Mouse (Mus musculus) adipocyte (in vitro differentiated cells): ENCODE data around the gene Myt1l.

Experiments
- DNase-seq: peaks from one replicate; pipeline ENCODE4 v3.0.0-alpha.2; 2016; ENCODE audit warnings: low spot score

Gene Myt1l

DNA sequence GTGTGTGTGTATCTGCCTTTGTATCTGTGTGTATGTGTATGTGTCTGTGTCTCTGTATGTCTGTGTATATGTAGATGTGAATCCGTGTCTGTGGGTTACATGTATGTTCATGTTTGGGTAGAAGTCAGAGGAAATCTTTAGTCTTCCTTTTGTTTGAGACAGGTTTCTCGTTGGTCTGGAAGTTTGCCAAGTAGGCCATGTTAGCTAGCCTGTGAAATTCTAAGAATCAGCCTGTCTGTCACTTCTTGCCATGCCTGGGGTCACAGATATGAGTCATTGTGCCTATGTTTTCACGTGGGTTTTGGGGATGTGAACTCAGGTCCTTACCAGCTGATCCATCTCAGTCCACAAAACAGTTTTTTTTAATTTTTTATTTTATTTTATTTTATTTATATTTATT, 128.9 kb downstream of the Myt1l start:
- no peak for DNase-seq

- DNase-seq: no peak
These were observed 129.7 kb downstream of the Myt1l start for GRCm38 (mm10) chr12:29657870-29658269.

- DNase-seq: no peak
These were observed 143.8 kb downstream of the Myt1l start for GRCm38 (mm10) chr12:29671984-29672383.

GRCm38 (mm10) chr12:29675594-29676362, 147.6 kb downstream of the Myt1l start:
- DNase-seq: peak; percentile 4

- no peak for DNase-seq
These were observed 154.2 kb downstream of the Myt1l start for GRCm38 (mm10) chr12:29682384-29682783.

DNA sequence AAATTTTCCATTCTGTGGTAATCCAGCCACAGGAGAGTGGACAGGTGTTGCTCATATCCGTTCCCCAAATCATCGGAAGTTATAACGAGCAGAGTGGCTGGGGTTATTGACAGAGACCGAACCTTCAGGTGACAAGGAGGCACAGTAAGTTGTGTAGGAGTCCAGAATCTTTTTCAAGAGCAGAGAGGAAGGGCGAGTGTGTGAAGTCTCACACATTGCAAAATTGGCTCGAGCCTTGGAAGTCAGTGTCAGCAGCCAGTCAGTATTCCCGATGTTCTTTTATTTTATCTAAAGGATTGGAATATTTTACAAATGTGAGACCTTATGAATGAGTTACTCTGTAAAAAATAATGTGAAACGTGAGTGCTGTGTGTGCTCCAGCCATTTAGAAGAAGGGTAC, 154.8 kb downstream of the Myt1l start:
- no peak for DNase-seq

DNA sequence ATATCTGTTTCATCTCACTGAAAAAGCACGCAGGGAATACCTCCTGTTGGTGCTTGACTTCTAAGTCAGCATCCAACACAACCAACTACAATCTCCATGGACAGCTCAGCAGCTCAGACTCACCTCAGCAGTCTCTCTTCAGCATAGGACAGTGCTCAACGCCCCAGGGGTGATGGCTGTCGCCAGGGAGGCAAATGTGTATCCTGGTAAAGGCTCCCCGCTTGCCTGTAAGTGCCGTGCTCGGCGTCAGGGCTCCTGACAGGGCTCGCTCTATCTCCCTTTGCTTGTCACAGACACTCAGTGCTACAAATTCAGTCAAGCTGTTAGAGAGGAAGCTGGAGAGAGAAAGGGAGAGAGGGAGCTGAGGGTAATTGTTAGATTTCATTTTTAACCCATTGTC, 158.1 kb downstream of the Myt1l start:
- no peak for DNase-seq

DNA sequence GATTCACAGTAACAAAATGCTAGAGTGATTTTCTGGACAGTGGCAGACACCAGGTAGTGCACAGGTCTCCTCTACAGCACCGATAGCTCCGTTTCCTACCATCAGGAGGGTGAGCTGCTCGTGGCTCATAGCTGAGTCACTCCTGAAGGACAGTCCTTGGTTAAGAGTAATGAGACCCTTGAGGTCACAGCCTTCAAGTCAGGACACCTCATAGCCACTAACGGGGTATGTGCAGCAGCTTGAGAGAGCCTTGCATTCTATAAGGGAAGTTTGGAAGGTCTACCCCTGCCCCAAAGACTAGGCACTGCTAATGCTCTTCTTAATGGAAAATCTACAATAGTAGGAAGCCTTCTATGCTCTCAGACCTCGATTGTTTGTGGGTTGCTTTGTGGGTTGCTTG, 163.4 kb downstream of the Myt1l start:
- DNase-seq: no peak

GRCm38 (mm10) chr12:29695194-29695593, 167.0 kb downstream of the Myt1l start:
- no peak for DNase-seq

GRCm38 (mm10) chr12:29697526-29698500, 169.6 kb downstream of the Myt1l start:
- no peak for DNase-seq

DNA sequence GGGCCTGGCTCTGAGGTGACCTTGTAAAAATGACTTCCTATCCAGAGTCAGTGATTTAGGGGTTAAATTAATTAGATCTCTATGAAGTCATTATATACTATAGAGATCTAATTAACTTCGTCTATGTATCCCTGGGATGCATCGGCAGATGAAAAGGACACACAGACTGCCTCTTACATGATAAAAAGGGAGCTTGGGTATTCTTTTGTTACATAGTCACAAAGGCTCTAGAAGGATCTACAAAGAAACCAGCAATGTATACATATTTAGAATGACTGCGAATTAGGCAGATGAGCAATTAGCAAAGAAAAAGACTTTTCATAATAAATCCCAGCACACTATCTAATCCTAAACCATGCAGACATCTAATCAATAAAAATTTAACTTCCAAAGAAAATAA, 170.4 kb downstream of the Myt1l start:
- DNase-seq: no peak

GRCm38 (mm10) chr12:29698976-29699375, 170.8 kb downstream of the Myt1l start:
- no peak for DNase-seq

GRCm38 (mm10) chr12:29699386-29699785, 171.2 kb downstream of the Myt1l start:
- DNase-seq: no peak

- no peak for DNase-seq
These were observed 171.8 kb downstream of the Myt1l start for GRCm38 (mm10) chr12:29700026-29700425.

- no peak for DNase-seq
These were observed 172.9 kb downstream of the Myt1l start for GRCm38 (mm10) chr12:29701076-29701475.

- no peak for DNase-seq
These were observed 173.6 kb downstream of the Myt1l start for GRCm38 (mm10) chr12:29701731-29702316.

DNA sequence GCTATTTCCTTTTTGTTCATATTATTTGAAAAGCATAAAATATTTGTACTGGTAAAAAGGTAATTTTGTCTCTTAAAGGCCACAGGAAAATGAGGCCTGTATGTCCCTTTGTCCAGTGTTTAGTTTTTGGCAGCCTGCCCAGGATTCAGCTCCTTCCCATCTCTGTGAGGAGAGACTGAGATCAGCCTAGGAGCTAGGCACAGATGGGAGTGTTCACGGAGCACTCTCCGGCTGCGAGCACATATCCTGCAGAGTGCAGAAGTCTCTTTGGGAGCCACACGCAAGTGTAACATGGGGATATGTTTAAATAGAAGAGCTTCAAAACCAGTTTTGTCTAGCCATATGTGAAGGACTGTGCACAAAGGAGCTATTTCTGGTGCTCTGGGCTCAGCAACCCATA, 174.4 kb downstream of the Myt1l start:
- DNase-seq: no peak

DNA sequence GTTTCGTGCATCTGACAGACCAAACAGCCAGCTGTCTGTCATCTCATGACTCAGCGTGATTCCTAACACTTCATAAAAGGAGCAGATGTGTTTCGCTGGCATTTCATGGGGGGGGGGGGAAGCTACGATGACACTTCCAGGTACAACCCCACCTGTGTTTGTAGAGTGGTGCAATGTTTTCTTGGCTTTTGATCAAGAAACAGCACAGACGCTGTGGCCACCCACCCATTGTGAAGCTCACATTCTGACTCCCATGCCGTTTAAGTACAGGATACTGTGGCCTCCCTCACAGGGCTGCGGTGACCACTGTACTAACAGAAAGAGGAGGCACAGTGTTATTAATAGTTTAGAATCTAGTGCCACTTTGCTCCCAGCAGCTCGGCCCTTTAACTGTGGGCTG, 175.4 kb downstream of the Myt1l start:
- DNase-seq: no peak

DNA sequence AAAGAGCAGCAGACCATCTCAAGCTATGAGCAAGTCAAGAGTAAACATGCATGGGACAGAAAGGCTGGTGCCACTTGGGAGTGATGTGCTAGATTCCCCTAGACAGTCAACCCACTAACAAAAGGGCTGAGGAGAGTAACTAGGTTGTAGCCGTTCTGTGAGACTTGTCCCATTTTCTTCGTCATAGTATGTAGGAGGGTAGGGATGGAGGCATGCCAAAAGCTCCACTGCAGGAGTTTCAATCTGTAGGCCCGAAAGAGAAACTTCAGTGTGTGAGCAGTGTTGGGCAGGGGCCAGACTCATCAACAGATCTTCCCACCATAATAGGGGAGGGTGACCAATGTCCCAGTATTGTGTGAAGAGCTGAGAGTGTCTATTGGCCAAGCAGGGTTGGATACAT, 178.9 kb downstream of the Myt1l start:
- no peak for DNase-seq

DNA sequence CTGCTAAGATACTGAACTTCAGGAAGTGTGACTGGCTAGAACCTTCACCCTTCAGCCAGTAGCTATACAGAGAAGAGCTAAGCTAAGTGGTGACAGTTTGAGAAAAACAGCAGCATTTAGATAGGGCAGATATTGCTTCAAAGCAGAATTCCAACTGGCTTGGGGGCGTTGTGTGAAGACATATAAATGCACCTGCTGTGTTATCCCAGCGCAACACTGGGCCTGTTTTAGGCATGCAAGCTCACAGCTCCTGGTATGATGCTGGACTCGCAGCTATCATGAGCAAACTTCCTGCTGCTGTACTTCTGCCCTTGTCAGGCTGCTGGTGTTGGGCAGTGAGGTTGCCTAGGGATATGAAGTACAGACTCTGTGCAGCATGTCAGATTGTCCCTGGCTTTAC, 180.0 kb downstream of the Myt1l start:
- DNase-seq: no peak

DNA sequence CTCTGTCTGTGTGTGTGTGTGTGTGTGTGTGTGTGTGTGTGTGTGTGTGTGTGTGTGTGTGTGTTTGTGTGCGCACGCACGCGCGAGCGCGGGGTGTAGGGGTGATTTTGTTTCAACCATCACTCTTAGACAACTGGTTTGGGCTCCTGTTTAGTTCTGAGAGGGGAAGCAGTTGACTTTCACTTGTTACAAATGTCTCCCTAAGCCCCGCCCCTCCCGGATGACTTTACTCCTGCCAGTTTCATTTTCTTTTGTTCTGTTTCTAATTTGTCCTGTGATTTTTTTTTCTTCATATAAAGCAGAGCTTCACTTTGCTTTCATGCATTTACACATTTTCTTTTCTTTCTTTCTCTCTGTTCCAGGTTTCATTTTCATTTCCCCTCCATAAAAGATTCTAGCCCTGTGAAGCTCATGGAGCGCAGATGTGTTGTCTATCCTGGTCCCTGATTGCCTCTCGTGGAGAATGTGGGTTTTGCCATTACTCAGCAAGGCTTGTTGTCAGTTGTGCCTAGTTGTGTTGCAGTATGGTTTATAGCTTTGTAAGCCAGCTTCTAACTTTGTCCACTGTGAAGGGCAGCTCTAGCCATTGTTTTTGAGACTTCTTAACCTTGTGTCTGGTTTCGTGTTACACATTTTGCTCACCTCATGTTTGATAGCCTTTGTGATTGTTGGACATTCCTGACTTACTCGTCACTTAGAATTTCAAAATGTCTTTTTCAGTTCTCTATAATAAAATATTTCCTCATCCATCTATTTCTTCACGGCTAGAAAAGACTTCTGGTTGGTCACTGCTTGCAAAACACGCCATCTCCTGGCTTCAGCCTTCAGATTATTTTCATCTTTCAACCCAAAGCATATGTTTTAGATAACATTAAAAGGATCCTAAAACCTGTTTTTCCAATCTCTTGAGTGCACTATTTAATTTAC, 184.9 kb downstream of the Myt1l start:
- no peak for DNase-seq
